Mouse (Mus musculus): ENCODE measurements around the gene Dtl. TPM values are rescaled to one million over a fixed set of nuclear protein-coding genes. Genes with fewer than 3 reads are reported as not detected.
"Not testable (repeated sequence)": the region's sequence is repeated elsewhere in the genome, so short reads cannot be mapped to it uniquely, and the experiment has no call there.

Dtl gene
- total RNA-seq, 4 experiments from 2014 or later, result 0.55 to 0.96 (median 0.75) TPM

DNA sequence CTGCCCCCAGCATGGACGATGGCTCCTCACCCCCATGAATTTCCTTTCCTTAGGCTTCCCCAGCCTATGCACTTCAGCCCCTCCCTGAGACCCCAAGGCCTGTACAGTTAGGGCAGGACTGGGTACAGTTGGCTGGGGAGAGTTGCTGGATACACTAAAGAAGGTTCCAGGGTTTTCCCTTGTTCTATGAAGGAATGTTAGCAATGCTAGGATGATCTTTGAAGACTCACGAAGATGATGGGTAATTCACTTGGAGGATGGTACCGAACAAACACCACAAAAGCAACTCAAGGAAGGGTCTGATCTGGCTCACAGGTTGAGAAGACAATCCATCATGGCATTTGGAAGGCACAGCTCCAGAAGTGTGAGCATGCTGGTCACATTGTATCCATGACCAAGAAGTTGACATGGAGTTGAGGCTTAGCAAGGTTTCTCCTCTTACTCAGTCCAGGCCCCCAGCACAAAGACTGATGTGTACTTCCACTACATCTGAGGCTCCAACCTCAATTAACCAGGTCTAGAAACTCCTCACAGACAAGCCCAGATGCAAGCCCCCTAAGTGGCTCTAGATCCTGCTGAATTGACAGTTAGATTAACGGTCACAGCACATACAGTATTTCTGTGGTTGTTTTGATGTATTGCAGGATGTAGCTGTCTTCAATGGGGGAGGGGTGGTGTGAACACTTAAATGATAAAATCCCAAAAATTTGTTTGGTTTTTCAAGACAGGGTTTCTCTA lies 55.8 kb downstream of the Dtl start:
- no peak for DNase-seq (ENCODE audit: low spot score in 2 of 2)

- DNase-seq (ENCODE audit: low spot score in 2 of 2), result no peak
Observed at GRCm38 (mm10) chr1:191518911-191519310, 56.4 kb downstream of the Dtl start.

- DNase-seq (ENCODE audit: low spot score in 2 of 2), result no peak
Observed at GRCm38 (mm10) chr1:191517969-191518368, 57.4 kb downstream of the Dtl start.

GRCm38 (mm10) chr1:191517056-191517455 lies 58.3 kb downstream of the Dtl start:
- DNase-seq (ENCODE audit: low spot score in 2 of 2), result no peak

DNA sequence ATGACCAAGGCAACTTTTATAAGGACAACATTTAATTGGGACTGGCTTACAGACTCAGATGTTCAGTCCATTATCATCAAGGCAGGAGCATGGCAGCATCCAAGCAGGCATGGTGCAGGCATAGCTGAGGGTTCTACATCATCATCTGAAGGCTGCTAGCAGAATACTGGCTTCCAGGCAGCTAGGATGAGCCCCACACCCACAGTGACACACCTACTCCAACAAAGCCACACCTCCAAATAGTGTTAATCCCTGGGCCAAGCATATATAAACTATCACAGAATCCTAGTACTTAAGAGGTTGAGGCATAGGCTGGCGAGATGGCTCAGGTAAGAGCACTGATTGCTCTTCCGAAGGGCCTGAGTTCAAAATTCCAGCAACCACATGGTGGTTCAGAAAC lies 59.0 kb downstream of the Dtl start:
- DNase-seq (ENCODE audit: low spot score in 2 of 2), result not testable (repeated sequence)

DNA sequence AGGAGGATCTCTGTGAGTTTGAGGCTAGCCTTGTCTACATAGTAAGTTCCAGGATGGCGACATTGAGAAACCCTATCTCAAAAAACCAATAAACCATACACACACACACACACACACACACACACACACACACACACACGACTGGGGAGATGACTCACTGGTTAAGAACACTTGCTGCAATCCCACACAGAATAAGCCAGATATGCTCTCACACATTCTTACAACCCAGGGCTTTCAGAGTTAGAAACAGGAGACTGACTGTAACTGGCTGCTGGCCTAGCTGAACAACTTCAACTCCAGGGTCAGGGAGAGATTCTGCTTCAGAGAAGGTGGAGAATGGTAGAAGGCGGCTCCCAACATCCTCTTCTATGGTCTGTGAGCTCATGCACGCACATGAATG lies 62.1 kb downstream of the Dtl start:
- no peak for DNase-seq (ENCODE audit: low spot score in 2 of 2)

DNA sequence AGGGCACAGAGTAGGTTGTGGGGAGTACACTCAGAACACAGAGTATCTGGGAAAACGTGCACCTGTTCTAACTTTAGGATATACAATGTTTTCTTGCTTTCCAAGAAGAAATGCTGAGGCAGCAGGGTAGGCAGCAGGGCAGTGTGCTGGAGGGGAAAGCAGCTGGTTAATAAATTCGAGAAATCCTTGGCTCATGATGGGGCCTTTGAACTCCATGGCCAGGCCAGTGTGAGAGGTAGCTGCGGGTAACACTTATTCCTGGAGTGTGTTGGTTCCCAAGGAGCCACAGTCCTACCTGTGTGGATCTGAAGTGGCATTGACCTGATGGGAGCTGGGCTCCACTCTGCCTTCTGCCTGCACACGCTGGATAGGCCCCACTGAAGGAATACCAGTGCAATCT lies 63.0 kb downstream of the Dtl start:
- DNase-seq (ENCODE audit: low spot score in 2 of 2), result no peak

DNA sequence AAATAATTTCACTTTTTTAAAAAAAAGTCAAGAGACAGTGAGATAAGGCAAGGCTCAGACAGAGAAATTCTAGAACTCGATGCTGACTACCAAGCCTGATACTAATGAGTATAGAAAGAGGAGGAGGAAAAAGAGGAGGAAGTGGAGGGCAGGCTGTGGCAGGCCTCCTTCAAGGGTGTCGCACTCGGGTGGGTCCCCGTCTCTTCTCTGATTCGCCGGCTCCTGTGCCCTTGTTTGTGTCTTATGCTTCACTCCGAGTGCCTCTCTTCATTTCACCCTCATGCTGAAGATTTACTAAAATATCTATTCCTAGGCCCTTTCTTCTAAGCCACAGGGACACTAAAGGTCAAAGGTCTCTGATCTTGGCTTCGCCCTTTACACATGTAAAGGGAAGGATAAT lies 63.8 kb downstream of the Dtl start:
- DNase-seq (ENCODE audit: low spot score in 2 of 2), result no peak

DNA sequence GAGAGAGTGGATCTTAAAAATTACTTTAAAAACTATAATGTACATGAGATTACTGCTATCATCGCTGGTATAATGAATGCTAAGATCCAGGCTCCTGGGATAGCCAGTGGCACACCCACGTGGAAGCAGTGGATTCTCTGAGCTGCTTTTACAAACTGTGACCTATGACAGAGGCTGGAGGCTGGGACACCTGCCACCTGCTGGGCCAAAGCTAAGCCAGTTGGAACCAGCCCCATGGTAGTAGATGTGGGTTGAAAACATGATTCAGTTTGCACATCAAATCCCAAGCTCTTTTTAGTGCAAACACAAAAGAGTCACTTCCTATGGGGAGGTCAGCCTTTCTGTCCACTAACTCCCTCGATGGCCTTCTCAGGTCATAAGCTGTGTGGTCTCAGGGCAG lies 65.5 kb downstream of the Dtl start:
- DNase-seq (ENCODE audit: low spot score in 2 of 2), result no peak

DNA sequence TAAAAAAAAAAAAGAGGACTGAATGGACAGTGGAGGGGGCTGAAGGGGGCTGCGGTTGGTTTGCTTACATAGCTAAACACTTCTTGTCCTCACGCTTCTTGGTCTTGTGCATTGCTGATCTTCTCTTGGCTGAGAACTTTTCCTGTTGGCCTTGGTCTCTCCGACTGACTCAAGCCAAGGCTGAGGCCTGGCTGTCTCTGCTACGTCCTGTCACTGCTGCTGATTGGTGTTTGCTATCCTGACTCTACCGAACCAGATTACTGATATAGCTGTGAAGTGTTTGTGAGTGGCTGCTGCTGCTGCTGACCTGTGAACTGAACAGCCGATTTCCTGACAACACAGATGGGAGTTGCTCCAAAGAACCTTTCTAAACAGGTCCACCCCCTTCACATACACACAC lies 66.2 kb downstream of the Dtl start:
- DNase-seq (ENCODE audit: low spot score in 2 of 2), result no peak

DNA sequence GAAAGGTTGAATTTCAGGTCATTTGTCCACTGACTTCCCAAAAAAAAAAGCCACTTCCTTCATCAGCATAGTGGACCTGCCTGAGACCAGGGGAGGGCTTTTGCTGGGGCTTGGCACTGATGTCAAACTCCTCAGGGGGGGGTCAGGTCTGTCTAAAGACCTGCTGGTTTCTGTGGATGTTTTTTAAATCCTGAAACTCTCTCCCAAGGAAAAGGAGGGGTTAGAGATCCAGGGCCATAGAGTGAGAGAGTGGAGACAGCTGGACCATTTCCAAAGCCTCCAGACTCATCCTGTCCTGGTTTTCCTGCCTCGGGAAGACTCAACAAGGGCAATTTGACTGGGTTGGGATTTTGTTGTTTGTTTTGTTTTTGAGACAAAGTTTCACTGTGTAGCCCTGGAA lies 68.6 kb downstream of the Dtl start:
- no peak for DNase-seq (ENCODE audit: low spot score in 2 of 2)

GRCm38 (mm10) chr1:191499666-191500065 lies 75.7 kb downstream of the Dtl start:
- DNase-seq (ENCODE audit: low spot score in 2 of 2), result no peak

GRCm38 (mm10) chr1:191498271-191498955 lies 76.9 kb downstream of the Dtl start:
- no peak for DNase-seq (ENCODE audit: low spot score in 2 of 2)

- DNase-seq (ENCODE audit: low spot score in 2 of 2), result no peak
Observed at GRCm38 (mm10) chr1:191496676-191497075, 78.7 kb downstream of the Dtl start.

GRCm38 (mm10) chr1:191495051-191495467 lies 80.3 kb downstream of the Dtl start:
- DNase-seq (ENCODE audit: low spot score in 2 of 2), result no peak

DNA sequence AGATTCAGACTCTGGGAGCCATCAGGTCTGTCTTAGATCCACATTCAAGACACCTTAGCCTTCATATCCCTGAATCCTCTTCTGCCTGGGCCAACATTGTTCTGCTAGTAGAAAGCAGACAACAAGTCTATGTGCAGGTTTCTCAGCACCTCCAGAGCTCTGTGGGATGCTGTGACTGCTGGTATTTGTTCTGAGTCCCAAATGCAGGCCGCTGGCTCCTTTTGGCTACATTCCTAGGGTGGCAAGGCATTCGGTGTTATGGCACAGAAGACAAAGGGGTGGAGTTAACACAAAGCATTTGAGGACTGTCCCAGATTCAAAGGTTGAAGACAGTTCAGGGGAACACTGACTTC lies 81.1 kb downstream of the Dtl start:
- no peak for DNase-seq (ENCODE audit: low spot score in 2 of 2)

DNA sequence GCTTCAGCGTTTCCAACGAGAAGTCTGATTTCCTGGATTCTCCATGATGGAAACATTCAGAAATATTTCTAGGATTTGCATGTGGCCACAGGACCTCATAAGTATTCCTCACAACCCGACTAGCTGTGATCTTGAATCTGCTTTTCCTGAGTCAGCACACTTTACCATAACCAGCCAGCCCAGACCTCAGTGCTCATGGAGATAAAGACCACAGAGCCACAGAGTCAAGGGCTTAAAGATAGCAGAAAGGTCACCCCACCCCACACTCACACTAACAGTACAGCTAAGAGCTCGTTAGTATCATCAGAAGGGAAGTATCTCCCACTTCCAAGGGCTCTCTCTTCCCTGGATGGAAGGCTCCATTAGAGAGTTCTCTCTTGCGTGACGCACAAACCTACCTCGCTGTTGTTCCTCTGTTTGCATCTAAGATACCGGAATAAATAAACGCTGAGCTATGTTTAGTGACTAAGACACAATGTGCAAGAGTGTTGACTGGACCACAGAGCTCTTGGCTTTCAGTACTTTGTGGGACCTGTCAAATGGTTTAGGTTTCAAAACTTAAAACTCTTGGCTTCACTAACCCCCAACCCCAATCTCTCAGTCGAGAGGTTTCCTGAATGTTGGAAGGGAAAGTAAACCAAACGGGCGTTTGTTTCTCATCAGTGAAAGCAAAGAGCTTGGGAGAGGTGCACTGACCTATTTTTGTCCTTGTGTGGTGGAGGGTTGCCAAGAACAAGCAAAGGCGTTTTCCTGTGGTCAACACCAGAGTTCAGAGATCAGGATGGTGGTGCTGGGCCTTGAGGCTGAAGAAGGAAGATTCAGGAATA lies 81.7 kb downstream of the Dtl start:
- DNase-seq (ENCODE audit: low spot score in 2 of 2), result no peak

- DNase-seq (ENCODE audit: low spot score in 2 of 2), result no peak
Observed at GRCm38 (mm10) chr1:191490446-191490845, 84.9 kb downstream of the Dtl start.

Measured in layer of hippocampus, adult 8-10 months (tissue).